Mouse (Mus musculus) kidney, postnatal 4 days (tissue): ENCODE data around the gene Kif26a.
A peak's percentile ranks its signal among the peaks of the same experiment; 100 is the strongest.

Experiments used
- DNase-seq, 2 experiments: peaks; one replicate each; pipeline ENCODE4 v3.0.0; 2021; ENCODE audit warnings: mixed read lengths in 2 of 2

Kif26a gene

DNA sequence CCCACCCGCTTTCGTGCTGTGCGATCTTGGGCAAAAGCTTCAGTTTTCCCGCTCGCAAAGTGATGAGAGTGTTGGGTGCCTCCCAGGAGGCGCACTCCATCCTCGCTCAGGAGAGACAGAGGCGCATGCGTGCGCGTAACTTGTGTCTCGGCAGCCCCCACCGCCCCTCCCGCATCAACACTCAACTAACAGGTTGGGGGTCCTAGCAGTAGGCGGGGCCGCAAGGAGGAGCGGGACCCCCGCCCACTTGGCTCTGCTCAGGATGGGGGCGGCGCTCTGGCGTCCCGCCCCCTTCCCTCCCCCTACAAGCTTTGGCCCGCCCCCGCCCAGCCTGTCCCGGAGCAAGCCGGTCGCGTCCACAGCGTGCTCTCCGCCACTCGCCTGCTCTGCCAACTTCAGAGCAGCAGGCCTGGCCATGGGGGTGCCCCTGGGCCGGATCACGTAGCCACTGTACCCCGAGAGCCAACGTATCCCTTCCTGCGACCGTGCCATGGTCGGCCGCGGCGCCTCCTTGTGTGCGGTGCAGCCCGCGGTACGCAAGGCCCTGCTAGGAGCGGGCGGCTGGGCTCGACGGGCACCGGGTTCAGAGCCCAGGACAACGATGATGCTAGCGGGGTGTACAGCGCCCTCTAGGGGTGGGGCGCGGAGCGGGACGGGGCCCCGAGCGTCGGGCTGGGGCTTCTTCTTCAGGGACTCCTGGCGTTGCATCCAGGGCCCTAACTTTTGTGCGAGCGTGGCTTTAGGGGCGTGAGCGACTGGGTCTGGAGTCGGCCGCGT, at the start of gene Kif26a:
TSS of gene Kif26a (plus strand) at position 334 of the 777 bp plus-strand sequence.
- peak; percentile 73 to 83 for DNase-seq

DNA sequence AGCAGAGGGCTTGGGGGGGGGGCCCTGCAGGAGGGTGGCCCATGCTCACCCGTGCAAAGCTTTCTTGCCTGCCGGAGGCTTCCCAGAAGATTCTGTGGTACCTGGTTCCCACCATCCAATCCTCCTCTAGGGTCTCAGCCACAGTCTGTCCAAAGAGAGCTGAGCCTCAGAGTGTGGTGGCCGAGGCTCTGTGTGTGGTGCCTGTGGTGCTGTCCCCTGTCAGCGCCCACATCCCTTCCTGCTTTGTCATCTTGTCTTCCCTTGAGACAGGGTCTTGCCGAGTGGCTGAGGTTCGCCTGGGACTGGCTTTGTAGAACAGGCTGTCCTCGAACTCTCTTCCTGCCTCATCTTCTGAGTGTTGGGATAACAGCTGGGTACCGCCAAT, 49.3 kb upstream of the Kif26a start:
- DNase-seq = no peak

DNA sequence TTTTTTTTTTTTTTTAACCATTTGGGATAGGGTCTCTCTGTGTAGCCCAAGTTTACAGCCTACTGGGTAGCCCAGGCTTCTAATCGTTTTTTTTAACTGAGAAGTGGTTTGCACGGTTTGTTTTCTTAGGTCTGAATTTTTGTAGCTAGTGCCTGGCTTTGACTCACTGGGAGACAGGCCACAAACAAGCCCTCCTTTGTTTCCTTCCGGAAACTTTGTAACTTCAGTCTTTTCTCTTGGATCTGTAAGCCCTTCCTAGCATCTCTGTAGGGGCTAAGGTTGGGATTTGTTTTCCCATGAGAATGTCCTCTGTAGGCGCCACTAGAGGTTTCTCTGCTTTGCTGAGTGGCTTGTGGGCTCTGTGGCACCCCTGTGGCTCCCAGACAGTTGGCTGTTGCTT, 45.9 kb upstream of the Kif26a start:
- DNase-seq = no peak

DNA sequence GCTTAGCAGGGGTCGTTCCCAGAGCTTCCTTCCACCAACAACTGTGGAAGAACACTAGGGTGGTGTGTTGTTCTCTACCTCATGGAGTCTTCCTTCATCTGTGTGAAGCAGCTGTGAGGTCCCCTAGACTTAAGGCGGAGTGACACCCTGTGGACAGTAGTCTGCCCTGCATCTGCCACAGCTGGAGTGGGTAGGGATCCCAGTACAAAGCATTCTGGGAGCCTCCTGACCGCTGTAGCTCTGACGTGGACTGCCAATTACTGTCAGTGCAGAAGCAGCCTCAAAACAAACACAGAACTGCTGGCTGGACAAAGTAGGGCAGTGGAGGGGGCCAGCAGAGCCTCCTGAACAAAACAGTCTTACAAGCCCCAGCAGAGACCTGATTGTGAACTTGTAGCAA, 45.0 kb upstream of the Kif26a start:
- DNase-seq = peak; percentile 27 to 41

DNA sequence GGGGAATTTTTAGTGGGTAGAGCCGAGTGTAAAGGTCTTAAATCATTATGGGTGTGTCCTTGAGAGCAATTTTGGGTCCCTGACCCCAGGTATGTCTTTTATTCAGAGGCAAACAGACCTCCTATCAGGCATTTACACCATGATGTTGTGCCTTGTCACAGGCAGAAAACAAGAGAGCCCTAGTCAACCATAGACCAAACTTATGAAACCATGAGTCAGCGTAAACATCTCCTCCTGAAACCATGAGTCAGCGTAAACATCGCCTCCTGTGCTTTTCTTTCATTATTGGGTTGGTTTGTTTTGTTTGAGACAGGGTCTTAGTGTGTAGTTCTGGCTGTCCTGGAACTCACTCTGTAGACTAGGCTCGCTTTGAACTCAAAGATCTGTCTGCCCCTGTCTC, 42.8 kb upstream of the Kif26a start:
- no peak for DNase-seq

DNA sequence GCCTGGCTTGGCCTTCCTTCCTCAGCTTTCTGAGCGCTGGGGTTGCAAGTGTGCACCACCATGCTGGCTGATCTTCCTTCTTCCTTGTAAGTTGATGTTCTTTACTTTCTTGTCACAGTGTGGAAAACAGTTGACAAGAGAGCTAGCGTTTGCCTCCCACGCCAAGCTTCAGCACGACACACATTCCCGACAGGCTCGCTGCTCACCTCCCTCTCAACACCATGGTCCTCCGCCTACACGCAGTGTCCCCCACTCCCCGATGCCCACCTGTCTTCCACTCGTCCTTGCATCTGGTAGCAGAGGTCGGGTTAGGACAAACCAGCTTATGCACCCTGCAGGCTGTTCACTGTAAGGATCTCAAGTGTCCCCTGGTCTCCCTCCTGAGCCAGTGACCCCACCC, 41.1 kb upstream of the Kif26a start:
- no peak for DNase-seq

DNA sequence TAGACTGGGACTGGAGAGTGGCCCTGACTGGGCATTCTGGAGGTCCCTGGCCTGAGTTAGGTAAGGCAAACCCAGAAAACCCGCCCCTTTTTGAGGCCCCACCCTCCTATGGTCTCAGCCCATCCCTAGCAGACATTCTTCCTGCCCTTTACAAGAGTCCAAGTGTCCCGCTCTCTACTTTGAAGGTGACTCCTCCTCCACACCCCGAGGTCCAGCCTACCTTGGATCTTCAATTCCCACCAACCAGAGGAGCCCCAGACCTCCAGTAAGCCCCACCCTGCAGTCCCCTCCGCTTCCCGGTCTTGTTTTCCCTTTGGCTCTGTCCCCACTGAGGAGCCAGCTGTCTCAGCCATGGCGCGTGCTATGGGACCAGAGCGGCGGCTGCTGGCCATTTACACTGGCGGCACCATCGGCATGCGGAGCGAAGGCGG, 39.5 kb upstream of the Kif26a start, which contains the start of gene Aspg:
TSS of gene Aspg (plus strand) at position 139 of the 431 bp plus-strand sequence.
- DNase-seq = peak; percentile 57 to 68

DNA sequence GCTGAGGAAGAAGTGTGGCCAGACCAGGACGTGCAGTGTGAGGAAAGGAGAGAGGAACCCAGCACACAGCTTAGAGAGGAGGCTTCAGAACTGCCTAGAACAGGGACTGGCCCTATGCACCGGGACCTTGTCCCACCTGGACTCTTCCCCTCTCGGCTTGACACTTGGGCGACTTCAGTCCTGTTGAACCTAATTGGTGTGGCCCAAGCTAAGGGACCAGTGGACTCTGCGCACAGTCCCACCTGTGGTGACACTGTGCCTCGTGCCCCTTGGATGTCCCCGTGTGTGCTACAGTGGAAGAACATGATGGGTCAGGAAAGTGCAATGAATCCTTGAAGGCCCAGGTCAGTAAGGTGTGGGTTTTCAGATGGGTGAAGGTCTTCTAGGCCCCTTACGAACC, 38.3 kb upstream of the Kif26a start:
- DNase-seq = no peak

DNA sequence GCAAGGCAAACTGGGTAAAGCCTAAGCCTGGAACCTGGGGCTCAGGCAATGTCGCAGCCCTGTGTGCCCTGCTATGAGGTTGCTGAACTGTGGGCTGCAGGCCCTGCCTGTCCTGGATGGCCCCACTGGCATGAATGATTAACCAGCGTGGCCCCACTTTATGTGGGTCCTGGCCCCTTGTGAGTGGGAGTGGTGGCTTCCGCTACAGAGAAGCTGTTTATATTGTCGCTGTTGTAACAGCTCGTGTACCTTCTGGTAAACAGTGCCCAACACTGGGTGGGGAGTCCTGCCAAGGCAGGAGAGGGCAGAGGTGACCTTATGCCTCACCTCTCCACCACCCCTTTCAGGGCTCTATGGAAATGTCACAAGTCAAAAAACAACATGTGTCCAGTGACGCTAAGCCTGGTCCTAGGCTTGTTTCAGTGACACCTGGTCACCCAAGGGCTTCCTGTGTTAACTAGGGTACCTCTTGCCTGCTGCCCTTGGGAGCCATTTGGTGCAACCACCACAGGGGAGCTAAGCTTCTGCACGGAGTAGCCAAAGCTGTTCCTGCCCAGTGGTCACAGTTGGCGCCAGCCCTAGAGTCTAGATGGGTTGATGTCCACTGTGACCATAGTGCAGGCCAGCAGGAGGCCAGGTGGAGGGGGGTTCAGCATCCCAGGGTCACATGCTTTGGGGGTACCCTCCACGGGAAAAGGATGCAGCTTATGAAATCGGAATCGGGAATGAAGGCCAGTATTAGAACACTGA, 37.1 kb upstream of the Kif26a start:
- DNase-seq = peak in 1 of 2 experiments; percentile 40

DNA sequence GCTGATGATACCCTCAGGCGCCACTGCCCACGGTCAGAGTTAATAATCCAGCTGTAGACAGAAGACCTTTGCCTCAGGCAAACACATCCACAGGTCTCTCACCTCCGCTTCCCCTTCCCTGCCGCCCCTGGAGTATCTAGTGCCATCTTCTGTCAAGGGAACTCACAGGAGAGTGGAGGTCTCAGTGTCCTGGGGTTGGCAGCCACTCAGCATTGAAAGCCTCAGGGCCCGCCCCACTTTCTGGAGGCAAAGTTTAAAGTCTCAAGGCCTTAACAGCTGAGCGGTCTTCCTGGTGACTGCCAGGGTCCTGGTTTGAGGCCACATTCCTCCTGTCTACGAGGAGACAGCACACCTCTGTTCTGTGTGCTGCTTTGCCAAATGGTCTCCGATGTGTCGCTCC, 36.3 kb upstream of the Kif26a start:
- peak in 1 of 2 experiments; percentile 37 for DNase-seq

DNA sequence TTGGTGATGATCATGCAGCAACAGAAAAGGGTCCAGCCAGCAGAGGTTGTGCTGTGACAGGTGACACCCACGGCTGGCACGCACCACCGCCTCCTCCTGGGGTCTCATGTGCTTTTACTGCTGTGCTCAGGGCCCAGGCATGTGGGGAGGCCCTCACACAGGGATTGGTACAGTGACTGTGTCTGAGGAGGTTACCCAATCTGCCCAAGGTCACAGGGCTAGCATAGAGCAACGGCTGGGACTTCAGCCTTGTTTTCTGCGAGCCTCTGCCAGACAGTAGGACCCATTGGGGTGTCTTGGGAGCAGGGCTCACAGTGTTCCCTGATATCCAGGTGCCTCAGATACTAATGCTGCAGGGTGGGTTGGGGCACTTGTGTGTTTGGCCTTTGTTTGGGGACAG, 34.7 kb upstream of the Kif26a start:
- DNase-seq = no peak

DNA sequence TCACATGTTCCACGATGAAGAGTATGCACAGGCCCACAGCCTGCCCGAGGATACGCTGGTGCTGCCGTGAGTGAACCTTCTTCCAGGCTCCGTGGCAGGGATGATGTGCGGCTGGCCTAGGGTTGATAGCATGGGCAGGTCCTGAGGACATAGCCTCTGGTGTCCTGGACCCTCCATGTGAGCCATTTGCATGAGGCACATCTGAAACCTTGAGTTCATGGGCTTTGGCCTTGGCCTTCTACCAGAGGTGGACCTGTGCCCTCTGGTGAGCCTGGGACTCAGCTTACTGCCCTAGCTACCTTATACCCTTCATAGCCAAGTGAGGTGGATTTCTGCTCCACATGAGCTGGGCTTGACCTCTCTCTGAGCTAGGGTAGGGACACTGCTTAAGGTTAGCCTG, 33.8 kb upstream of the Kif26a start:
- DNase-seq = no peak

DNA sequence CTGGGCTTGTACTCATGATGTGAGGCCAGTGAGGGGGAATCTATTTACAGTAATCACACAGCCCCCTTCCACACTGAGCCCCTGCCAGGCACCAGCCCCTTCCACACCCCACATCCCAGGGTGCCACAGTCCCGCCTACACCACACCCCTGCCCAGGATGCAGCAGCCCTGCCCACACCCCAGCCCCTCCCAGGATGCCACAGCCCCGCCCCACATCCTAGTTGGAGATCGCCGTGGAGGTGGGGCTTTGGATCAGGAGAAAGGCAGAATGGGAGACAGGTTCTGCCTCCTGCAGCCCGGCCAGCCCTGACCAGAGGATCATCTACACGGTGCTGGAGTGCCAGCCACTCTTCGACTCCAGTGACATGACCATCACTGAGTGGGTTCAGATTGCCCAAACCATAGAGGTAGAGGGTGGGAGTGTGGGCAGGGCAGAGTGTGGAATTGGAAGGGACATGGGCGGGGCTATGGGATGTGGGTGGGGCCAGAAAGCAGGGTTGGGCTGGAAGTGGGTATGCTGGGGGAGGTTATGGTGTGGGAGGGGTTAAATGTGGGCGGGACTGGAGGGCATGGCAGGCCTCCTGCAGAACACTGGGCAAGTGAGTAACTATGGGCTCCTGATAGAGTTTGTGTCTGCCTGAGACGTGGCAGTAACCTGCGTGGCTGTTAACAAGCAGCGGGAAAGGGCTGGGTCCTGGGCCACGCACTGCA, 33.2 kb upstream of the Kif26a start:
- peak; percentile 42 to 53 for DNase-seq

DNA sequence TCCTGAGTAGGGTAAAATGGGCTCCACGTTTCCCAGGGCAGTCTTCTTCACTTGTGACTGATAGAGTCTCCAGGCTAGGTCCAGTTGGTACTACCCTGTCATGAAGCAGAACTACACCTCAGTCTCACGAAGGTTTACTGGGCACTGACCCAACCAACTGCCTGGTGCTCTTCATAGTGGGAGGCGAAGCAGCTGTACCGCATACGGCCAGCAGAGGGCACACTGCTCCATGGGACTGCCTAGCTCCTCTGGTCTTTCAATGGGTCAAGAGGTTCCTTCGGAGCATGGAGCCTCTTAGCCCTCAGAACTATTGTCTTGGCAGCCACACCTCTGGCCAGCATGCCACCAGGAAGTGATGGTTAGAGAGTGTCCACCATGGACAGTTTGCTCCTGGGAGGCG, 32.3 kb upstream of the Kif26a start:
- peak; percentile 93 to 94 for DNase-seq

DNA sequence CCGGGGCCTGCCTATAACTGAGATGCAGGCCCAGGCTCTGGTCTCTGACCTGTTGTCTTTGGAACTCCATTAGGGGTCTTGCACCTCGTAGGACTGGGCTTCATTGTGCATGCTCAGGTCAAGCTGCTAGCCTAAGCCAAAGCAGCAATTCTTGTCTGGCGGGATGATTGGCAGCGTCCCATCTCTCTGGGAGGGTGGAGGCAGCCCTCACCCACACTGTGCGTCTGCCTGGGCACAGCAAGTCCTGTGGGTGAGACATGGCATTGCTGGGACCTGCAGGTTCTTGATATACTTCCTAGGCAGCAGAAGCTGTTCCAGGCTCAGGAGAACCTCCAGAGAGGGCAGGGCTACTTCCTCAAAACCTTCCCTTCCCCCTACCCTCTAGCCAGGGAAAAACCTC, 29.0 kb upstream of the Kif26a start:
- no peak for DNase-seq

DNA sequence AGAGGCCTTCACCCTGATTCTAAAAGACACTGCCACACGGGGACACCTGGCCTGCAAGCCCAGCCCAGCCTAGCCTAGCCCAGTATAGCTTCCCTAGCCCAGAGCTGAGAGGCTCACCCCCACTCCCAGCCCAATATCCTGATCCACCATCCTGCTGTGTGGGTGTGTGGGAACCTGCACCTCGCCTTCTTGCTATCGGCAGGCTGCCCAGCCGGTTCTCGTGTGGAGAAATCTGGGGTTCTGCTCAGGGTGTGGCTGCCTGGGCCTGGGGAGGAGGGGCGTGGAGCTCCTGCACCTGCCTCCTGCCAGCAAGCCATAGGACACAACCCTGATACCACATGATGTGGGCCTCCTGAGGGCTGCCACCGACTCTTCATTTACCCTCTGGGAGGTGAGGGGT, 28.4 kb upstream of the Kif26a start:
- DNase-seq = no peak

DNA sequence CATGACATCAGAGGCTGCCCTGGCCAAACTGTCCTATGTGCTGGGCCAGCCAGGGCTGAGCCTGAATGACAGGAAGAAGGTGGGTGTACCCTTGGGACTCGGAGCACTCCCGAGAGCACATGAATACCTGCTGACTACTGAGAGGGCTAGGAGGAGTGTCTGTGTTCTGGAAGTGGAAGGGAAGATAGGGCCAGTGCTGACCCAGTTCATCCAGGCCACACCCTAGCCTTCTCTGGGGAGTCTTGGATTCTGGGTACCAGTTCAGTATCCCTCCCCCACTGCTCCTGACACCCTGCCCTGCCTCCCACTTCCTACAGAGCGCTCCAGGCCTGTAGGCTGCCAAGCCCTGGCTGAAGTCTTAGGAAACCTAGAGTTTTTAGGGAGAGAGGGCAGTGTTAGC, 24.8 kb upstream of the Kif26a start:
- no peak for DNase-seq

DNA sequence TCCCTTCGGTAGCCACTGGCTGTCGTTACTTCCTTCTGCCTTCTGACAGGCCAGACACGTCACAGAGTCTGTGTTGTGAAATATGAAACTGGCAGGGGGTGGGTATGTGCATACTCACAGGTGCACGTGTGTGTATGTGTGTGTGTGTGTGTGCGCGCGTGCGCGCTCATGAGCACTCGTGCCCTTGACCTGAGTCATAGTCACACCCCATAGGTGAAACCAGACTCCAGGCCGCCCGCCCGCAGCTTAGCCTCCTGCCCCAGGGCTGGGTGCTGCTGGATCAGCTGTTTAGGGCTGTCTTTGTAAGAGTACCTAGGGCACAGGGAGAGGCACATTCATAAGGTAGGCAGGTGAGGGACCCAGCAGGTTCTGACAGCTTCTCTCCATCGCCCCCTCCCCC, 20.1 kb upstream of the Kif26a start:
- peak; percentile 34 to 64 for DNase-seq

DNA sequence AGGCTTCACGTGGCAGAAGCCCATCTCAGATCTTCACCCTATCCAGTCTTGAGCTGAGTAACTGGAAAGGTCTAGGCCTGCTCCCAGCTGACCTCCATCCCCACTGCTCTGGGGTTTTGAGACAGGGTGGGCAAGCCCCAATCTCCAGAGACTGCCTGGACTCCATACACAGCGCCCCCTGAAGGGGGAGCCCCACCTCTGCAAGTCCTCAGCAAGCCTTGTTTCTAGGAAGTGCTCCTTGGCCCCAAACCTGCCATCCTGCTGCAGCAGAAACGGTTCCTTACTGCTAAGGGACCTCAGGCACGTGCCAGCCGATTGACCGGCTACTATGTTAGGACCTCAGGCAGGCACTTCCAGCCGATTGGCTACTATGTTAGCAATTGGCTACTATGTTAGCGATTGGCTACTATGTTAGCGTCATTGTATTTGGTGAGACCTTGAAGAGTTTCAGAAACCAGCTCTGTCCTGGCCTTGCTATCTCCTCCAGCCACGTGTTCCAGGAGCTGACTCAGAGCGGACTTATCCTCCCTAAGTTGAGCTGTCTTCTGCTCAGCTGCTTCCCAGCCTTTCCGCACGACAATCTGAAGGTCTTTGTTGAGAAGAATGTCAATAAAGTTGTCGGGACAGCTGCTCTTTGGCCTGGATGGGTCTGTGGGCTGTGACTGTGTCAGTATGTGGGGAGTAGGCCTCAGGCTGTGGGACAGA, 18.9 kb upstream of the Kif26a start:
- DNase-seq = no peak

DNA sequence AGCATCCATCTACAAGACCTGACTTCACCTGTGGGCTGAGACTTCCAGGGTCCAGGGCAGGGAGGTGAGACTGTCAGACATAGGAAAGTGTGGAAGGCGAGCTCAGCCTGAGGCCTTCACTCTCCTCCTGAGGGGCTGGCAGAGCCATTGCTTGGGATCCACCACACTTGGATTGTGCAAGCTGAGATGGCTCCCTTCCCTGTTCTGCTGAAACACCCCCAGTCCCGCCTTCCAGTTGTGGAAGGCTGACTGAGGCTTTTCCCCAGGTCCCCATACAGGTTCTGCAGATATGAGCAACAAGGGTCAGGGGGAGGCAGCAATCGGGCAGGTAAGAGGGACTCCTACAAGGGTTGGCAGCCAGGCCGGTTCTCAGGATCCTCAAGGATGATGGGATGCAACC, 17.5 kb upstream of the Kif26a start:
- no peak for DNase-seq

DNA sequence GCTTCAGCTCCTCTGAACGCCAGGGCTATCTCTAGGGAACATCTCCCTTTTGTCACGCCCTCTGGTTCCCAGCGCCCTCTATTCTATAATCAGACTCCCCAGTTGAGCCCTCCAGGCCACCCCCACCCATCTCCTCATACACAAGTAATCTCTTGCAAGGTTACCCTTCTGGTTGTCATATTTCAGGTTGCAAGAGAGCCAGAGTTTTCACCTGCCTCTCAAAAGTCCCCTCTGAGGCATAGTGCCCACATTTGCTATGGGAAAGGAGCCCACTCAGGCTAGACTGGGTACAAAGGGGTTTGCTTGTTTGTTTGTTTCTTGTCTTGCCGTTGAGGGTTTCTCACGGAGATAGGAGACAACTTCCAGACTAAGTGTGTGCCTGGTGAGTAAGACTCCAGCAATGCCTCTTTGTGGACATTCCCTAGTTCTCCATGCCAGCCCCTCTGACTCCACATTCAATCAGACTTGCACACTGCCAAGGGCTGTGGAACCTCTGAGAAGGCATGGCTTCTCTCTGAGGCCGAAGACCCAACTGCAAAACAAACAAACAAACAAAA, 16.6 kb upstream of the Kif26a start:
- no peak for DNase-seq

DNA sequence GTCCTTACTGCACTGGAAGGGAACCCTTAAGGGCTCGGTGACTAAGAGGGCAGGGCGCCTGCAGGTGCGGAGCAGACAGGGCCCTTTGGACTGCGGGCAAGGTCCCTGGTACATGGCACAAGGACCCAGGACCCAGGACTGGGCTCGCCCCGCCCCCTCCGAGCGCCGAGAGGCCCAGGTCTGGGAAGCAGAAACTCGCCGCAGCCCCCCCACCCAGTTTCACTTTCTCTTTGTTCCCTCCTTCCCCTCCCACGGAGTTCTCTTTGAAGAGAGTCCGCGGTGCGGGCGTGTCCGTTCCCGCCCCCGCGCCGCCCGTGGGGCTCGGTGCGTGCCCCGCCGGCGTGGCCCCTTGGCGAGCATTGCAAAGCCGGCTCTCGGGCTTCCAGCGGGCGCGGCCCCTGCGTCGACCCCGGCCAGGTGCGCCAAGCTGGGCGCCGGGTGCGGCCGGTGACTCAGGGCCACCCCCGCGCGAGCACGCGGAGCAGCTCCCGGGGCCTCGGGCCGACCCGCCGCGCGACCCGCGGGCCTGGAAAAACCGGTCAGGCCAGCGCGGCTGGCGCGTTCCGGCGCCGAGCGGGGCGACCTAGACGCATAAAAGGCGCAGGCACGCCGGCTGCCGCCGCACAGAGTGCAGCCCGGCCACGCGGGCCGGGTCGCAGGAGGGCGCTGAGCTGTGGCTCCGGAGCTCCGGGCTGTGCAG, 15.7 kb upstream of the Kif26a start:
- DNase-seq = peak; percentile 84 to 93
